Mouse (Mus musculus) olfactory bulb, adult 2 months (tissue): Measurements from ENCODE around the gene Nhlh1. TPM values are rescaled to one million over a fixed set of nuclear protein-coding genes. Genes with fewer than 3 reads are reported as not detected.

Source experiments
- H3K27ac ChIP-seq: fragments of 200-500 bp; 2 replicates; pipeline ENCODE4 v1.5.1; 2012; ENCODE audit warnings: low read depth, low read length; ENCODE audit not compliant: insufficient read depth
- H3K4me1 ChIP-seq: fragments of 200-500 bp; 2 replicates; pipeline ENCODE4 v1.6.1; 2012; ENCODE audit warnings: low read length; ENCODE audit not compliant: control insufficient read depth, insufficient read depth
- H3K4me3 ChIP-seq: fragments of 200-500 bp; 2 replicates; pipeline ENCODE4 v1.5.1; 2012; ENCODE audit warnings: mild to moderate bottlenecking, low read depth, low read length, moderate library complexity; ENCODE audit not compliant: insufficient read depth
- CTCF ChIP-seq: fragments of 200-500 bp; IDR thresholded peaks from 2 replicates; pipeline ENCODE4 v1.5.1; 2012; ENCODE audit warnings: low read depth, mild to moderate bottlenecking, low read length, moderate library complexity; ENCODE audit not compliant: insufficient read depth
- POLR2A ChIP-seq: fragments of 200-500 bp; IDR thresholded peaks from 2 replicates; pipeline ENCODE4 v1.6.1; 2012; ENCODE audit warnings: mild to moderate bottlenecking, low read depth, low read length, moderate library complexity; ENCODE audit not compliant: insufficient read depth
- WGBS: fragments of 180-500 bp; shearing (Covaris S2); methylation state at CpG from one replicate; pipeline ENCODE4 v1.1.7; 2018; 5-methylcytosine and 5-hydroxymethylcytosine counted together
- polyA plus RNA-seq: library from polyadenylated mRNA; stranded (reverse); fragments of >200 nt; gene quantifications from 2 replicates; pipeline ENCODE4 v1.2.4, GENCODE M21; 2012; ENCODE audit warnings: low replicate concordance; ENCODE audit not compliant: missing spikeins, insufficient read depth, insufficient read length

The Nhlh1 gene
- polyA plus RNA-seq, 1 experiment: not detected

DNA sequence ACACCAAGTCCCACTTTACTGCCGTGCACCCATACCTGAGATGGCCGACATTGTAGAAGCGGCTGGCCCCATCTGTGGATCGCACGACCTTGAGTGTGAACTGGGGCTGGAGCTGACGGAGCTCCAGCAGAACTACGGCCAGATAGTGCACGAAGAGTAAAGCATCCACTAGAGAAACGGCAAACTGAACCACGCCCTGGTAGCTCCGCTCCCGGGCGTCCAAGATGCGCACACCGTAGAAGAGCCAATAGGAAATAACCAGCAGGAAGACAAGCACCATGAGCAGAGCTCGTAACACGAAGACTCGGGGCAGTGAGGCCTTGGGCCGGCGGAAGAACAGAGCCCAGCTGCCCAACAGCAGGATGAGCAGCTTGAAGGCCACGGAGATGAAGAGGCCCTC lies 48.0 kb downstream of the Nhlh1 start:
- no peak overlapping the region for H3K4me3 ChIP-seq
- H3K27ac ChIP-seq: no peak overlapping the region
- WGBS: 96% methylated on average over 21 of the region's 21 CpGs
- H3K4me1 ChIP-seq: peaks cover 8% of the 10 kb centered on the region; the same call in 1 of the 2 replicates
- no peak for TF ChIP-seq POLR2A
- no peak for TF ChIP-seq CTCF

DNA sequence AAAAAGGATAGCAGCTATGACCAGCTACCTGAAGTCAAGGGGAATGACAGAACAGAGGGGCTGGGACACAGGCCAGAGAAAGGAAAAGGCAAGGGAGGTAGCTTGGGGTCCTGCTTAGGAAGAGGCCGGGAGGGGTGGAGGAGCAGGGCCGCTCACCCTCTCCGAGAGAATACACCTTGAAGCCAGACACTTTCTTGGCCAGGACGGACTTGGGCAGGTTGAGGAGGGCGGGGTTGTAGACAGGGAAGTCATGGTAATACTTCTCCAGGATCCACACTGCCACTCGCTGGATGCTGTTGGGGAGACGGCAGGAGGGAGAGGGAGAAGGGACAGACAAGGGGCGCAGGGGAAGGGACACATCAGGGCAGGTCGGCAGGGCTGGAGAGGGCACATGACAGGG lies 49.0 kb downstream of the Nhlh1 start:
- Histone ChIP-seq H3K4me1 (peaks cover 6% of the 10 kb centered on the region; the same call in 1 of the 2 replicates), H3K27ac (no peak overlapping the region), H3K4me3 (no peak overlapping the region)
- 90% methylated on average over 9 of the region's 9 CpGs for WGBS
- no peak for TF ChIP-seq POLR2A
- no peak for TF ChIP-seq CTCF

- 97% methylated on average over 21 of the region's 21 CpGs for WGBS
- TF ChIP-seq CTCF (no peak), POLR2A (no peak)
- H3K4me1 ChIP-seq: peaks cover 6% of the 10 kb centered on the region; the same call in 1 of the 2 replicates
- H3K27ac ChIP-seq: no peak overlapping the region
- no peak overlapping the region for H3K4me3 ChIP-seq
Measured at GRCm38 (mm10) chr1:172007761-172008160, 49.6 kb downstream of the Nhlh1 start.

Other genes with a start within 250 kb of the Nhlh1 start
- gene Cd84, start 217.9 kb downstream of the Nhlh1 start, polyA plus RNA-seq: not detected in 2 replicates
- gene Gm10521, start 161.9 kb downstream of the Nhlh1 start, polyA plus RNA-seq: not detected in 2 replicates
- not detected in 2 replicates for gene Slamf6, start 140.1 kb downstream of the Nhlh1 start, polyA plus RNA-seq
- not detected in 2 replicates for gene Vangl2, start 29.1 kb downstream of the Nhlh1 start, polyA plus RNA-seq
- gene Copa, start 25.0 kb upstream of the Nhlh1 start, polyA plus RNA-seq: 120 and 157 TPM in 2 replicates
- gene Ncstn, start 25.2 kb upstream of the Nhlh1 start, polyA plus RNA-seq: 196 TPM in 1 of 2 replicates, not detected in the other
- gene Pex19, start 69.2 kb upstream of the Nhlh1 start, polyA plus RNA-seq: 478 TPM in 1 of 2 replicates, not detected in the other
- gene Dcaf8, start 90.5 kb upstream of the Nhlh1 start, polyA plus RNA-seq: 96.2 TPM in 1 of 2 replicates, not detected in the other
- 189 TPM in 1 of 2 replicates, not detected in the other for gene Pea15a, start 149.2 kb upstream of the Nhlh1 start, polyA plus RNA-seq
- gene Casq1, start 162.3 kb upstream of the Nhlh1 start, polyA plus RNA-seq: not detected in 2 replicates
- gene Atp1a4, start 200.8 kb upstream of the Nhlh1 start, polyA plus RNA-seq: not detected in 2 replicates
- gene Igsf8, start 204.1 kb upstream of the Nhlh1 start, polyA plus RNA-seq: not detected in 2 replicates
- gene Atp1a2, start 240.5 kb upstream of the Nhlh1 start, polyA plus RNA-seq: 130 and 318 TPM in 2 replicates